Mouse (Mus musculus) gastrocnemius, adult 2 months (tissue): Measurements from ENCODE around the gene Atn1. TPM values are rescaled to one million over a fixed set of nuclear protein-coding genes. Genes with fewer than 3 reads are reported as not detected.

Experiments
- DNase-seq: peaks from one replicate; pipeline ENCODE4 v3.0.0; 2022
- H3K27ac ChIP-seq: fragments of 200-600 bp; 2 replicates; pipeline ENCODE4 v1.8.1; 2022; ENCODE audit warnings: mild to moderate bottlenecking
- H3K4me3 ChIP-seq: fragments of 200-600 bp; 2 replicates; pipeline ENCODE4 v1.8.1; 2022; ENCODE audit warnings: mild to moderate bottlenecking, moderate library complexity
- CTCF ChIP-seq: fragments of 200-600 bp; IDR thresholded peaks from 2 replicates; pipeline ENCODE4 v1.8.1; 2022; ENCODE audit warnings: antibody characterized with exemption, mild to moderate bottlenecking, moderate library complexity
- intact Hi-C: fragments of 180-260 bp; cut with DNase I; formaldehyde crosslinking; loops from one replicate; pipeline ENCODE4 v1.15.1; 2025
- total RNA-seq, 2 experiments: library from RNA; stranded (reverse); gene quantifications; 2 replicates each; pipeline ENCODE4 v1.2.3; 2021

The Atn1 gene
- total RNA-seq, 2 experiments from 2014 or later: 46.4 to 47.9 TPM

GRCm38 (mm10) chr6:124786756-124787420 lies 30.6 kb upstream of the Atn1 start:
- no peak for DNase-seq
- no peak overlapping the region for H3K27ac ChIP-seq
- intact Hi-C loops: no loop called here
- H3K4me3 ChIP-seq: no peak overlapping the region
- no peak for TF ChIP-seq CTCF

GRCm38 (mm10) chr6:124782436-124782835 lies 26.1 kb upstream of the Atn1 start:
- peak; percentile 50 for DNase-seq
- no peak for TF ChIP-seq CTCF
- intact Hi-C loops: no loop called here
- Histone ChIP-seq H3K4me3 (peak overlapping the region; percentile 46), H3K27ac (no peak overlapping the region; the same call in 1 of the 2 replicates)

GRCm38 (mm10) chr6:124780917-124781316 lies 24.6 kb upstream of the Atn1 start:
- Histone ChIP-seq H3K4me3 (no peak overlapping the region), H3K27ac (no peak overlapping the region)
- intact Hi-C loops: no loop called here
- no peak for TF ChIP-seq CTCF
- no peak for DNase-seq

GRCm38 (mm10) chr6:124779984-124780416 lies 23.7 kb upstream of the Atn1 start:
- peak overlapping the region; percentile 58; the same call in 1 of the 2 replicates for H3K27ac ChIP-seq
- no peak for DNase-seq
- no peak for TF ChIP-seq CTCF
- intact Hi-C loops: no loop called here
- H3K4me3 ChIP-seq: peak overlapping the region; percentile 57

GRCm38 (mm10) chr6:124779222-124779983 lies 23.1 kb upstream of the Atn1 start, which contains the start of gene Lrrc23:
Gene Lrrc23 (minus strand): TSS chr6:124779727.
- H3K4me3 ChIP-seq: peak within 1 kb of the TSS; percentile 57
- intact Hi-C loops: no loop called here
- DNase-seq: no peak
- no peak for TF ChIP-seq CTCF
- H3K27ac ChIP-seq: peak within 1 kb of the TSS; percentile 58

GRCm38 (mm10) chr6:124770511-124770910 lies 14.2 kb upstream of the Atn1 start:
- Histone ChIP-seq H3K27ac (no peak overlapping the region), H3K4me3 (no peak overlapping the region)
- no peak for DNase-seq
- no peak for TF ChIP-seq CTCF
- intact Hi-C loops: no loop called here

- TF ChIP-seq CTCF: no peak
Measured at GRCm38 (mm10) chr6:124770013-124770412, 13.7 kb upstream of the Atn1 start.

GRCm38 (mm10) chr6:124769101-124769765 lies 12.9 kb upstream of the Atn1 start, which contains the start of gene Eno2:
Gene Eno2 (minus strand): TSS chr6:124769673.
- DNase-seq: peak; percentile 61
- no peak for TF ChIP-seq CTCF
- H3K27ac ChIP-seq: peak within 1 kb of the TSS; percentile 71
- intact Hi-C loops: loop anchor here (10.0 kb wide), 1 partner anchor 264 kb away; no protein-coding TSS in a partner anchor
- H3K4me3 ChIP-seq: peak within 1 kb of the TSS; percentile 78

More at GRCm38 (mm10) chr6:124770013-124770412, 13.7 kb upstream of the Atn1 start:
- peak overlapping the region; percentile 78 for H3K4me3 ChIP-seq
- no peak overlapping the region; the same call in 1 of the 2 replicates for H3K27ac ChIP-seq
- intact Hi-C loops: no loop called here
- no peak for DNase-seq

- peak overlapping the region; percentile 78 for H3K4me3 ChIP-seq
- no peak for DNase-seq
- intact Hi-C loops: loop anchor here (10.0 kb wide), 1 partner anchor 264 kb away; no protein-coding TSS in a partner anchor
- H3K27ac ChIP-seq: peak overlapping the region; percentile 71; the same call in 1 of the 2 replicates
- no peak for TF ChIP-seq CTCF
Measured at GRCm38 (mm10) chr6:124768704-124769044, 12.3 kb upstream of the Atn1 start.

GRCm38 (mm10) chr6:124767920-124768703 lies 11.8 kb upstream of the Atn1 start:
- no peak for TF ChIP-seq CTCF
- DNase-seq: no peak
- peak overlapping the region; percentile 78 for H3K4me3 ChIP-seq
- intact Hi-C loops: loop anchor here (10.0 kb wide), 1 partner anchor 263 kb away; no protein-coding TSS in a partner anchor
- H3K27ac ChIP-seq: peak overlapping the region; percentile 12; the same call in 1 of the 2 replicates

- H3K27ac ChIP-seq: no peak overlapping the region
- DNase-seq: no peak
- no peak overlapping the region for H3K4me3 ChIP-seq
- TF ChIP-seq CTCF: no peak
- intact Hi-C loops: loop anchor here (10.0 kb wide), 1 partner anchor 263 kb away; no protein-coding TSS in a partner anchor
Measured at GRCm38 (mm10) chr6:124767536-124767919, 11.2 kb upstream of the Atn1 start.

- H3K27ac ChIP-seq: no peak overlapping the region
- no peak for DNase-seq
- no peak overlapping the region for H3K4me3 ChIP-seq
- intact Hi-C loops: loop anchor here (10.0 kb wide), 1 partner anchor 261 kb away; no protein-coding TSS in a partner anchor
- no peak for TF ChIP-seq CTCF
Measured at GRCm38 (mm10) chr6:124765951-124766350, 9.6 kb upstream of the Atn1 start.
